Mouse (Mus musculus): ENCODE measurements around the gene Gm21994. TPM values are rescaled to one million over a fixed set of nuclear protein-coding genes. Genes with fewer than 3 reads are reported as not detected.
A peak's percentile ranks its signal among the peaks of the same experiment; 100 is the strongest.
"Not testable (repeated sequence)": the region's sequence is repeated elsewhere in the genome, so short reads cannot be mapped to it uniquely, and the experiment has no call there.

Gene Gm21994
- polyA plus RNA-seq (2015; fragmentation: Nextera tagmentation; extraction: Ambion mirVana), result 1.0 and 1.4 TPM in 2 replicates

GRCm38 (mm10) chr2:150255491-150255890 is at the start of gene Gm21994:
TSS of gene Gm21994 (minus strand) at chr2:150255591.
- not testable (repeated sequence) for H3K9ac ChIP-seq; H3K36me3 ChIP-seq (replicated peaks); H3K4me3 ChIP-seq (replicated peaks); H3K4me2 ChIP-seq; H3K27ac ChIP-seq (replicated peaks); H3K9me3 ChIP-seq (replicated peaks); H3K27me3 ChIP-seq; H3K4me1 ChIP-seq (replicated peaks); ATAC-seq (ENCODE audit: insufficient read depth)
- 28% methylated on average over 2 of the region's 2 CpGs for WGBS (ENCODE audit: insufficient replicate concordance)

- H3K4me1 ChIP-seq (replicated peaks), result no peaks in the 10 kb centered on the region
- H3K9me3 ChIP-seq (replicated peaks), result no peaks in the 10 kb centered on the region
- H3K27me3 ChIP-seq, result no peaks in the 10 kb centered on the region
- no peak overlapping the region for H3K4me2 ChIP-seq
- no peak overlapping the region for H3K9ac ChIP-seq
- H3K27ac ChIP-seq (replicated peaks), result no peak overlapping the region
- H3K36me3 ChIP-seq (replicated peaks), result no peaks in the 10 kb centered on the region
- 16% methylated on average over 1 of the region's 1 CpGs for WGBS (ENCODE audit: insufficient replicate concordance)
- H3K4me3 ChIP-seq (replicated peaks), result no peak overlapping the region
- ATAC-seq (ENCODE audit: insufficient read depth), result no peak
These were observed 43.7 kb upstream of the Gm21994 start for GRCm38 (mm10) chr2:150299096-150299495.

DNA sequence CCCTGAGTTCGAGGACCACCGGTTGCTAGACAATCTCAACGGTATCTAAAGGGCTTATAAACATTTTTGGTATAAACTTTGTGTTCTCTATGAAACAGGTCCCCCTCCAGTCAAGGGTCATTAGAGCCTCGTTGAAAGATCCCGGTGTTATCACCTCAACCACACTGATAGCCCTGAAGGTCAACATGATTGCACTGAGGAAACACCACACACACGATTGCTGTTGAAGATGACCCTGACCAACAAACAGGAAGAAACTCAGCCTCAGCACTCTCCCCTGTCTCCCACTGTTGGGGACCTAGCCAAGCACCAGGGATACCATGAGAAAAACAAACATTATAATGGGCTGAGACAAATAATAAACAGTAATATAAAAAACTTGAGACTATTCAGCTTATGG is 38.3 kb upstream of the Gm21994 start:
- H3K27me3 ChIP-seq, result no peaks in the 10 kb centered on the region
- H3K36me3 ChIP-seq (replicated peaks), result no peaks in the 10 kb centered on the region
- 60% methylated on average over 6 of the region's 6 CpGs for WGBS (ENCODE audit: insufficient replicate concordance)
- H3K4me3 ChIP-seq (replicated peaks), result no peak overlapping the region
- no peaks in the 10 kb centered on the region for H3K4me1 ChIP-seq (replicated peaks)
- no peak for ATAC-seq (ENCODE audit: insufficient read depth)
- H3K9ac ChIP-seq, result no peak overlapping the region
- no peaks in the 10 kb centered on the region for H3K9me3 ChIP-seq (replicated peaks)
- H3K27ac ChIP-seq (replicated peaks), result no peak overlapping the region
- H3K4me2 ChIP-seq, result no peak overlapping the region

DNA sequence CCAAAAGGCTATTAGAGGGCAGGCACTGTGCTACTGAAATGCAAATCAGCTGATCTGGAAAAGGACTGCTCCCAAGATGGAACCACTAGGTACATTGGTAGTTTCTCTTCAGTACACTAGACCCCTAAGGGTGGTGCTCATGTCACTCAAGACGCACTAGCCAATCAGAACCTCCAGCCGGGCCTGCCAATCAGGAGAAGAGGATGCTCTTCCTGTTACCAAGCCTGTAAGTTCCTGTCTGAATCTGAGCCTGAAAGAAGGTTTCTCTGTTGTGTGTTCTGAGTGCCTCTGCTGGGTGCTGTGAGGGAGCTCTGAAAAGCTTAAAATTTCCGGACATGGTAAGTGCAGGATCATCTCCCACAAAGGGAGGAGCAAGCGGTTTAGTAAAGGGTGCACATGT is 1.9 kb upstream of the Gm21994 start, which contains the start of gene Gm14124:
Gene Gm14124 (plus strand): TSS at position 227 of the 400 bp plus-strand sequence.
- not testable (repeated sequence) for H3K4me3 ChIP-seq (replicated peaks); H3K27ac ChIP-seq (replicated peaks); ATAC-seq (ENCODE audit: insufficient read depth); H3K27me3 ChIP-seq; H3K9ac ChIP-seq; H3K9me3 ChIP-seq (replicated peaks); H3K36me3 ChIP-seq (replicated peaks); H3K4me1 ChIP-seq (replicated peaks); H3K4me2 ChIP-seq
- 63% methylated on average over 4 of the region's 4 CpGs for WGBS (ENCODE audit: insufficient replicate concordance)

- H3K9me3 ChIP-seq (replicated peaks); H3K27ac ChIP-seq (replicated peaks); H3K4me3 ChIP-seq (replicated peaks); H3K9ac ChIP-seq; ATAC-seq (ENCODE audit: insufficient read depth); H3K4me2 ChIP-seq; H3K36me3 ChIP-seq (replicated peaks); H3K4me1 ChIP-seq (replicated peaks); H3K27me3 ChIP-seq: not testable (repeated sequence)
- WGBS (ENCODE audit: insufficient replicate concordance), result 47% methylated on average over 2 of the region's 2 CpGs
These were observed 1.5 kb upstream of the Gm21994 start for GRCm38 (mm10) chr2:150256861-150257260.

DNA sequence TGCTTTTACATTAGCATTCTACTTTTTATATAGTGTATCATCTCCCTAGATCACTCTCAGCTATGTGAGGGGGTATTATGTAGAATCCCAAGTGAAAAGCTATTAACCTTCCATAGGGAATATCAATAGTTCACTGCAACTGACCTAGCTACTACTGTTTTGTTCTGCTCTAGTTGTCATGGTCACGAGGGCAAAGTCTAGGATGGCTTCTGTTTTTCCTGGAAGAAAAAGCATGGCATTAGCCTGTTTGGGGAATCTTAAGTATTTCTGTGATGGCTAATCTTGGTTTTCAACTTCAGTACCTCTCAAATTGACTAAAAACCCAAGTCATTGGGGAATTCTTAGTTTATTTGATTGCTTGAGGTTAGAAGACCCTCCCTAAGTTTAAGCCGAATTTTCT is 12.2 kb downstream of the Gm21994 start:
- H3K9me3 ChIP-seq (replicated peaks), result no peaks in the 10 kb centered on the region
- WGBS (ENCODE audit: insufficient replicate concordance), result 63% methylated on average over 2 of the region's 2 CpGs
- no peak overlapping the region for H3K27ac ChIP-seq (replicated peaks)
- H3K9ac ChIP-seq, result no peak overlapping the region
- no peaks in the 10 kb centered on the region for H3K27me3 ChIP-seq
- H3K36me3 ChIP-seq (replicated peaks), result peaks cover 1% of the 10 kb centered on the region; the same call in 1 of the 2 replicates
- H3K4me3 ChIP-seq (replicated peaks), result no peak overlapping the region
- ATAC-seq (ENCODE audit: insufficient read depth), result no peak
- no peak overlapping the region for H3K4me2 ChIP-seq
- no peaks in the 10 kb centered on the region for H3K4me1 ChIP-seq (replicated peaks)

- not testable (repeated sequence) for H3K27ac ChIP-seq (replicated peaks); H3K27me3 ChIP-seq; H3K9ac ChIP-seq; H3K9me3 ChIP-seq (replicated peaks); H3K4me3 ChIP-seq (replicated peaks); H3K4me1 ChIP-seq (replicated peaks); ATAC-seq (ENCODE audit: insufficient read depth); H3K36me3 ChIP-seq (replicated peaks); H3K4me2 ChIP-seq
These were observed 32.1 kb downstream of the Gm21994 start for GRCm38 (mm10) chr2:150223263-150223662.

- H3K36me3 ChIP-seq (replicated peaks); H3K9ac ChIP-seq; H3K27me3 ChIP-seq; H3K27ac ChIP-seq (replicated peaks); H3K9me3 ChIP-seq (replicated peaks); H3K4me1 ChIP-seq (replicated peaks): not testable (repeated sequence)
- H3K4me2 ChIP-seq, result peak overlapping the region; percentile 44; the same call in 1 of the 2 replicates
- 19% methylated on average over 4 of the region's 4 CpGs for WGBS (ENCODE audit: insufficient replicate concordance)
- peak; percentile 20; the same call in 1 of the 2 replicates for ATAC-seq (ENCODE audit: insufficient read depth)
- peak overlapping the region; percentile 42 for H3K4me3 ChIP-seq (replicated peaks)
These were observed 37.0 kb downstream of the Gm21994 start for GRCm38 (mm10) chr2:150218363-150218725.

DNA sequence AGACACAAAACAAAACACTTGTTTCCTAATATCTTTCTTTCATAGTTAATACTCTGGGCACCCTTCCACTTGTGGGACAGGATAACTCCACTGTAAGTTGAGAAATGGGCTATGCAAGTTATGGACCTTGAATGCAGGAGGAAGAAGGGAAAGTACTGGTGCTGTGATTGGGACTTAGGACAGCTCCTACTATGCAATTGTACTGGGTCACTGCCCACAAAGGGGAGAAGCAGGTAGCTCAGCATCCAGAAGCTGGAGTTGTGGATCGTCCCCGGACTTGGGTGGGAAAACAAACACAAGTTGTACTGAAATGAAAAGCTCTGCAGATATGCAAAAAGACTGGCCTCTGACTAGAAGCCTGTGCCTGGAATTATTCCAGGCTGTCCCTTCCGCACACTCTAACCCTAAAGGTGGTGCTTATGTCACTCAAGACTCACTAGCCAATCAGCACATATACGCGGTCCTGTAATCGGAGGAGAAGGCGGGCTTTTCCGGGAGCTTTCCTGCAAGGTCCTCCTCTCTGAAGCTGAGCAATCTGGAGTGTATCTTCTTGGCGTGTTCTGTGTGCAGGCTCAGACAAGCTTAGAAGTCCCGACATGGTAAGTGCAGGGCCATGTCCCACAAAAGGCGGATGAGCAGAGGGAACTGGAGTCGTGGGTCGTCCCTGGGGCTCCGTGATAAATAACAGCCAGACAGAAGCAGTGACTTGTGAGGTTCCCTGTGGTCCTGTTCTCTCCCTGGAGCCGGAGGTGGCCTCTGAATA is 37.6 kb downstream of the Gm21994 start, which contains the start of gene Zfp937:
Gene Zfp937 (plus strand): TSS at position 474 of the 763 bp plus-strand sequence.
- not testable (repeated sequence) for H3K36me3 ChIP-seq (replicated peaks); H3K9ac ChIP-seq; H3K27ac ChIP-seq (replicated peaks); H3K27me3 ChIP-seq; H3K9me3 ChIP-seq (replicated peaks); H3K4me1 ChIP-seq (replicated peaks)
- Histone ChIP-seq H3K4me2 (peak within 1 kb of the TSS; percentile 44), H3K4me3 (replicated peaks) (peak within 1 kb of the TSS; percentile 42)
- ATAC-seq (ENCODE audit: insufficient read depth), result peak; percentile 90
- 2% methylated on average over 15 of the region's 15 CpGs for WGBS (ENCODE audit: insufficient replicate concordance)

Other genes starting within 250 kb of the Gm21994 start
- gene Zfp120, start 118.9 kb downstream of the Gm21994 start, polyA plus RNA-seq (2015; fragmentation: Nextera tagmentation; extraction: Ambion mirVana), result 2.7 and 3.1 TPM in 2 replicates
- gene Gm10770, start 75.9 kb downstream of the Gm21994 start, polyA plus RNA-seq (2015; fragmentation: Nextera tagmentation; extraction: Ambion mirVana), result not detected in 2 replicates
- gene Gm14139, start 73.8 kb downstream of the Gm21994 start, polyA plus RNA-seq (2015; fragmentation: Nextera tagmentation; extraction: Ambion mirVana), result not detected in 2 replicates
- gene Zfp937, start 37.5 kb downstream of the Gm21994 start, polyA plus RNA-seq (2015; fragmentation: Nextera tagmentation; extraction: Ambion mirVana), result 0.92 and 1.1 TPM in 2 replicates
- gene Gm14124, start 1.9 kb upstream of the Gm21994 start, polyA plus RNA-seq (2015; fragmentation: Nextera tagmentation; extraction: Ambion mirVana), result not detected in 2 replicates
- gene Gm10130, start 68.1 kb upstream of the Gm21994 start, polyA plus RNA-seq (2015; fragmentation: Nextera tagmentation; extraction: Ambion mirVana), result 0.68 and 0.89 TPM in 2 replicates
- 0.79 and 1.1 TPM in 2 replicates for gene 3300002I08Rik, start 107.2 kb upstream of the Gm21994 start, polyA plus RNA-seq (2015; fragmentation: Nextera tagmentation; extraction: Ambion mirVana)
- 0.55 and 0.71 TPM in 2 replicates for gene Zfp442, start 195.9 kb upstream of the Gm21994 start, polyA plus RNA-seq (2015; fragmentation: Nextera tagmentation; extraction: Ambion mirVana)
- 0.06 and 0.08 TPM in 2 replicates for gene Zfp345, start 229.5 kb upstream of the Gm21994 start, polyA plus RNA-seq (2015; fragmentation: Nextera tagmentation; extraction: Ambion mirVana)